Comparison of ENCODE assay signal across 12 mouse cellular contexts in the genomic region with DNA sequence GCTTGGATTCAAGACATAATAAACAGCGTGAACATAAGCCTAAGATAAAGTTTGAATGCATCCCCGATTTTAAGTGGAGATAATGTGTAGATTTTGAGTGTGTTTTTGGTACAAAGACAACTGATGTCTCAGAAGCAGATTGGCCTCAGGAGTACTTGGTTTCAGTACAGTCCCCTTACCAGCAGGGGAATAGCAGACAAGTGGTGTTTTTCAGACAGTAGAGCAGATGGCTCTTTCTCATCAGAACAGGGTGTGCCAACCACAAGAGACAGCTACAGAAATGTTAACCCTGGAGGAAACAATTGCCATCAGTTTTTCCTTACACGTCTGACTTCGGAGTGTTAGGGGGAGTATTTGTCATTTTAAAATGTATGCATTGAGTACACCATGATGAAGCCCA.
DNase-seq lines count a peak whose midpoint lies in the region; ATAC-seq and TF ChIP-seq lines count a peak whose summit lies in the region.
"Had no signal": no experiment of that assay in that cellular context is flagged by ENCODE, and none has a peak within 500 bp of the region (broad histone marks: within the 10 kb centered on the region; RNA-seq: fewer than 3 reads in every experiment).

No protein-coding gene starts in this region.

- 0 out of 2 replicates have a peak, but pooled peaks have one; percentile 56 for ATAC-seq in hindbrain, postnatal 0 days
- ATAC-seq: hindbrain, embryonic 16.5 days had no signal

- no peak overlapping the region for H3K9ac ChIP-seq in hindbrain, postnatal 0 days (replicated peaks; ENCODE audit: low read length)
- H3K9ac ChIP-seq: liver, embryonic 13.5 days; midbrain, embryonic 12.5 days had no signal

- DNase-seq in hindbrain, postnatal 0 days (ENCODE audit: low spot score): peak; percentile 57
- no peak for DNase-seq in hindbrain, embryonic 10.5 days (ENCODE audit: low spot score)
- peak; percentile 84 for DNase-seq in brain, adult 2 months (ENCODE audit: low read depth, low spot score)
- DNase-seq in cerebellum, adult 11 months: peak; percentile 2
- peak; percentile 5 to 39 for DNase-seq in cerebellum, postnatal 36 days
- DNase-seq in adrenal gland, adult 2 months: no peak
- DNase-seq in right cerebral cortex, postnatal 4 days: no peak
- DNase-seq: heart, adult 11 months; liver, embryonic 13.5 days; lung, postnatal 14 days had no signal

- no peak overlapping the region for H3K4me3 ChIP-seq in hindbrain, postnatal 0 days (ENCODE audit: low read length)
- no peak overlapping the region for H3K4me3 ChIP-seq in hindbrain, embryonic 10.5 days
- H3K4me3 ChIP-seq: liver, embryonic 13.5 days; midbrain, embryonic 12.5 days had no signal

- H3K4me1 ChIP-seq in hindbrain, postnatal 0 days (ENCODE audit: insufficient read depth, low read length): peaks cover 3% of the 10 kb centered on the region; the same call in 1 of the 2 replicates
- no peaks in the 10 kb centered on the region for H3K4me1 ChIP-seq in hindbrain, embryonic 10.5 days (replicated peaks)
- H3K4me1 ChIP-seq: liver, embryonic 13.5 days had no signal

- WGBS in hindbrain, postnatal 0 days: 70% methylated on average over 4 of the region's 4 CpGs
- 91% methylated on average over 4 of the region's 4 CpGs for WGBS in hindbrain, embryonic 10.5 days

- no peak overlapping the region for H3K27ac ChIP-seq in hindbrain, postnatal 0 days
- H3K27ac ChIP-seq in hindbrain, embryonic 10.5 days: no peak overlapping the region
- H3K27ac ChIP-seq: liver, embryonic 13.5 days; midbrain, embryonic 12.5 days had no signal

- peak; percentile 57 for TF ChIP-seq CTCF in hindbrain, postnatal 0 days (IDR thresholded peaks at IDR 0.05; ENCODE audit: low read depth)

- no peaks in the 10 kb centered on the region for H3K9me3 ChIP-seq in hindbrain, postnatal 0 days (ENCODE audit: low read length)
- H3K9me3 ChIP-seq in hindbrain, embryonic 10.5 days: no peaks in the 10 kb centered on the region
- H3K9me3 ChIP-seq: liver, embryonic 13.5 days; midbrain, embryonic 12.5 days had no signal

- no peaks in the 10 kb centered on the region for H3K27me3 ChIP-seq in hindbrain, postnatal 0 days (ENCODE audit: insufficient read depth, low read length)
- no peaks in the 10 kb centered on the region for H3K27me3 ChIP-seq in hindbrain, embryonic 10.5 days (ENCODE audit: insufficient read depth, poor library complexity, severe bottlenecking)
- H3K27me3 ChIP-seq: liver, embryonic 13.5 days; midbrain, embryonic 12.5 days had no signal

- no peaks in the 10 kb centered on the region for H3K36me3 ChIP-seq in hindbrain, postnatal 0 days (ENCODE audit: insufficient read depth, low read length)
- no peaks in the 10 kb centered on the region for H3K36me3 ChIP-seq in hindbrain, embryonic 10.5 days
- H3K36me3 ChIP-seq: liver, embryonic 13.5 days; midbrain, embryonic 12.5 days had no signal

- no peak overlapping the region for H3K4me2 ChIP-seq in hindbrain, postnatal 0 days (ENCODE audit: low read depth, low read length)
- H3K4me2 ChIP-seq: liver, embryonic 13.5 days; midbrain, embryonic 12.5 days had no signal

Comparison
In these comparisons a context has a peak if more than half of its experiments do, and no peak if none do; other contexts are left out.
1. DNase-seq: peak in hindbrain, postnatal 0 days (single experiment), brain, adult 2 months (single experiment), cerebellum, adult 11 months (single experiment) and cerebellum, postnatal 36 days (2 of 2); none in hindbrain, embryonic 10.5 days (single experiment), adrenal gland, adult 2 months (single experiment) and right cerebral cortex, postnatal 4 days (single experiment).